Mouse (Mus musculus) bone marrow, adult 2 months (tissue): ENCODE measurements around the gene Lcn9.

ENCODE experiments used
- CTCF ChIP-seq: fragments of 200-500 bp; IDR thresholded peaks from 2 replicates; pipeline ENCODE4 v1.5.1; 2011; ENCODE audit warnings: low read length, control low read depth; ENCODE audit not compliant: control insufficient read depth, insufficient read depth
- POLR2A ChIP-seq: fragments of 200-500 bp; IDR thresholded peaks from 2 replicates; pipeline ENCODE4 v1.6.1; 2011; ENCODE audit warnings: low read depth, mild to moderate bottlenecking, control low read depth, low read length, borderline replicate concordance; ENCODE audit not compliant: control insufficient read depth

DNA sequence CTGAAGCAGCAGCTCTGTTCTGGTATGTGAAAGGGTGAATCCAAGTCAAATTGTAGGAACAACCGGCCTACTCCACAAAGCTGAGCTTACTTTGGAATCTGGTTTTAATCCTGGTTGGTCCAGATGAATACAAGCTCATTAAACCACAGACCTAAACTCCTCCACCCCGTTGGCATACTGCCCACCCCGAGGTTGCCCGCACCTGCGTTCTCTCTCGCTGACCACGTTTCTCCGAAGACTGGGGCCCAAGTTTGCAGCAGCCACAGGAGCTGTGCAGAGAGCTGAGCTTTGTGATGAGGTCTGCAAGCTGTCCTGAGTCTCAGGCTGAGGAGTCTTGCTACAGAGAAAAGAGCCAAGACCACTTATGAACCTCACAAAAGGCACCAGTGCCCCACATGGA, 23.6 kb downstream of the Lcn9 start:
- TF ChIP-seq CTCF: no peak
- TF ChIP-seq POLR2A: no peak
